Comparison of ENCODE assay signal across 14 mouse cellular contexts in genomic region chr6:8648185-8648901, GRCm38 (mm10).
DNase-seq lines count a peak whose midpoint lies in the region; ATAC-seq lines count a peak whose summit lies in the region.
"Had no signal": no experiment of that assay in that cellular context is flagged by ENCODE, and none has a peak within 500 bp of the region (broad histone marks: within the 10 kb centered on the region; RNA-seq: fewer than 3 reads in every experiment).

No protein-coding gene starts in this region.

- H3K4me2 ChIP-seq in intestine, embryonic 15.5 days (replicated peaks), result no peak overlapping the region
- no peak overlapping the region for H3K4me2 ChIP-seq in forebrain, embryonic 12.5 days
- H3K4me2 ChIP-seq: hindbrain, embryonic 13.5 days; liver, embryonic 13.5 days; neural tube, embryonic 15.5 days had no signal

- H3K27me3 ChIP-seq in intestine, embryonic 15.5 days (replicated peaks), result no peaks in the 10 kb centered on the region
- no peaks in the 10 kb centered on the region for H3K27me3 ChIP-seq in forebrain, embryonic 12.5 days
- H3K27me3 ChIP-seq: hindbrain, embryonic 13.5 days; liver, embryonic 13.5 days; neural tube, embryonic 15.5 days had no signal

- peak; percentile 81 for DNase-seq in heart, adult 11 months
- no peak for DNase-seq in heart, postnatal 36 days
- peak; percentile 80 for DNase-seq in CD4-positive helper T cell, adult 2 months (ENCODE audit: low read depth, low spot score)
- no peak for DNase-seq in layer of hippocampus, adult 9-10 months (ENCODE audit: low spot score)
- no peak for DNase-seq in layer of hippocampus, adult 9-11 months
- DNase-seq: heart, adult 18-20 months; liver, embryonic 13.5 days; right cerebral cortex, postnatal 25 days; thymus, postnatal 4 days had no signal

- no peak overlapping the region for H3K9ac ChIP-seq in intestine, embryonic 15.5 days
- H3K9ac ChIP-seq in forebrain, embryonic 12.5 days, result no peak overlapping the region
- H3K9ac ChIP-seq: hindbrain, embryonic 13.5 days; liver, embryonic 13.5 days; neural tube, embryonic 15.5 days had no signal

- intact Hi-C loops in heart, postnatal 36 days (cut with DNase I), result no loop called here

- no peak overlapping the region for H3K27ac ChIP-seq in intestine, embryonic 15.5 days
- no peak overlapping the region for H3K27ac ChIP-seq in forebrain, embryonic 12.5 days
- H3K27ac ChIP-seq: hindbrain, embryonic 13.5 days; liver, embryonic 13.5 days; neural tube, embryonic 15.5 days had no signal

- H3K4me1 ChIP-seq in intestine, embryonic 15.5 days (replicated peaks), result peaks cover 2% of the 10 kb centered on the region; the same call in 1 of the 2 replicates
- peaks cover 9% of the 10 kb centered on the region for H3K4me1 ChIP-seq in forebrain, embryonic 12.5 days
- H3K4me1 ChIP-seq: hindbrain, embryonic 13.5 days; neural tube, embryonic 15.5 days had no signal

- 0 out of 2 replicates have a peak, but pooled peaks have one; percentile 50 for ATAC-seq in intestine, embryonic 15.5 days
- ATAC-seq in megakaryocyte, adult 5-6 weeks (ENCODE audit: poor library complexity, severe bottlenecking), result peak; percentile 66
- no peak for ATAC-seq in forebrain, embryonic 12.5 days (ENCODE audit: low FRiP score)

- H3K4me3 ChIP-seq in intestine, embryonic 15.5 days (replicated peaks), result no peak overlapping the region
- no peak overlapping the region for H3K4me3 ChIP-seq in forebrain, embryonic 12.5 days (replicated peaks)
- H3K4me3 ChIP-seq: hindbrain, embryonic 13.5 days; liver, embryonic 13.5 days; neural tube, embryonic 15.5 days had no signal

- no peaks in the 10 kb centered on the region for H3K36me3 ChIP-seq in intestine, embryonic 15.5 days
- H3K36me3 ChIP-seq in forebrain, embryonic 12.5 days (replicated peaks), result no peaks in the 10 kb centered on the region
- H3K36me3 ChIP-seq: liver, embryonic 13.5 days; neural tube, embryonic 15.5 days had no signal

- WGBS in intestine, embryonic 15.5 days, result 71% methylated on average over 10 of the region's 10 CpGs
- 81% methylated on average over 10 of the region's 10 CpGs for WGBS in forebrain, embryonic 12.5 days

- no peaks in the 10 kb centered on the region for H3K9me3 ChIP-seq in intestine, embryonic 15.5 days
- no peaks in the 10 kb centered on the region for H3K9me3 ChIP-seq in forebrain, embryonic 12.5 days
- H3K9me3 ChIP-seq: hindbrain, embryonic 13.5 days; liver, embryonic 13.5 days; neural tube, embryonic 15.5 days had no signal

Comparison
In these comparisons a context has a peak if more than half of its experiments do, and no peak if none do; other contexts are left out.
1. DNase-seq: peak in heart, adult 11 months (single experiment) and CD4-positive helper T cell, adult 2 months (single experiment); none in heart, postnatal 36 days (0 of 2), layer of hippocampus, adult 9-10 months (single experiment) and layer of hippocampus, adult 9-11 months (single experiment).